Mouse (Mus musculus): ENCODE measurements at regions not wholly inside any gene's neighbourhood (a gene's known extent, or its start where the extent isn't known, plus 50 kb on each side); places are given as distances from the start of the nearest gene placed in this dataset.

DNA sequence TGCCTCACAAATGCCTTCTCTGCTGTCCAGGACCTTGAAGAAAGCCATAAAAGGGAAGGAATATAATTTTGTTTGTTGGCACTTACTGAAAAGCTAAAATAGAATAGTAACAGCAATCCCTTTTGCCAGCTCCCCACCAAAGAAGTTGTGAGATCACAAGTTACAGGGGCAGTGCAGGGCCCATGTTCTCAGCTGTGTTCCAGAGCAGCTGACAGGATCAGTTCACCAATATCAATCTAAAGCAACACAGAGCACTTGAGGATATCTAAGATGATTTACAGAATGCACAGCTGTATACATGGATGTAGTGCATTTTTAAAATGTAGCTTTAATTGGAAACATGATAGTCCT, 63.4 kb upstream of the Mbnl1 start:
- DNase-seq (ENCODE audit: low read depth, low spot score) = no peak

DNA sequence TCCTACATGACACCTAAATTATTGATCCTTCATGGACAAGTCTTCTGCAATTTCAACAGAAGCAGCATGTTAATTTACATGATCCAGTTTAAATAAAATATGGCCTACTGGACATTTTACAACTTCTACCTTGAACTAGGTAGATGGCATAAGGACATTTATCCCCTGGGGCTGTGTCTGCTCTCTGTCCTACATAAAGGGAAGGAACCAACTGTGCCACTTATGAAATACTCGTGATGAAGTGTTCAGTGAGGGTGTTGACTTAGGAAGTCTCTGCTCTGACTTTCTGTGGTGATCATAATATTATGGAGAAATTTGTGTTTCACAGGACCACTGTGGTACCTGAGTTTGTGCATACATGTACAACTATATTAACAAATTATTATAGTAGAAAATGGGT, 60.9 kb upstream of the Mbnl1 start:
- DNase-seq (ENCODE audit: low read depth, low spot score) = no peak

DNA sequence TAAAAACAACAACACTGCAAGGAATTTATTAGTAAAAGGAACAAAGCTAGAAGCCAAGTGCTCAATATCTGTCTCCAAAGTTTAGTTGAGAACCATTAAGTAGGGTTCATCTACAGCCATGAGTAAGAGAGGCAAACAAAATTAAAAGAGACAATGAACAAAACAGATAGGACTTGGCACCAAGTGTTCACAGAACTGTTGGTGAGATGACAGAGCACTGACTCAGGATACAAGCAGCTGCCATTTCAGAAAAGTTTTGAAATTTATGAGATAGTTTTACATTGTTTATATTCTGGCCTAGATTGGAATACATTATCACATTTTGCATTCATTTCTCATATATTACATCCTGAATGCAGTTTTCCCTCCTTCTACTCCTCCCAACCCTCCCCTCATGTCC, 60.4 kb upstream of the Mbnl1 start:
- DNase-seq (ENCODE audit: low read depth, low spot score) = peak; percentile 53

DNA sequence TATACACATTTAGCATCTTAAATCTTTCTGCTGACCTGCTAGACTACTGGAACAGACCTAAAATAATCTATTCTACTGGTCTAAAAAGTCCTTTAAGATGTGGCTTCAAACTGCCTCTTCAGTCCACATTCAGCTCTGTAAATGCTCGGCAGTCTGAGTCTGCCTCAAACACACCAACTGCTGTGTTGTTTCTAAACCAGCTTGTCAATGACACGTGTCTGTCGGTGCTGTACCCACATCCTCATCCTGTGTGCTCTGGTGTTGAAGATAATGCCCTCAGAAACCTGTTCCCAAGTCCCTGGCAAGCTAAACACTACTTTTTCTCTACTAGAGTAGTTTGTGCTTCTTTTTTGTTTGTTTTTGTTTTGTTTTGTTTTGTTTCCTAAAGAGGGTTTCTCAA, 58.9 kb upstream of the Mbnl1 start:
- no peak for DNase-seq (ENCODE audit: low read depth, low spot score)

DNA sequence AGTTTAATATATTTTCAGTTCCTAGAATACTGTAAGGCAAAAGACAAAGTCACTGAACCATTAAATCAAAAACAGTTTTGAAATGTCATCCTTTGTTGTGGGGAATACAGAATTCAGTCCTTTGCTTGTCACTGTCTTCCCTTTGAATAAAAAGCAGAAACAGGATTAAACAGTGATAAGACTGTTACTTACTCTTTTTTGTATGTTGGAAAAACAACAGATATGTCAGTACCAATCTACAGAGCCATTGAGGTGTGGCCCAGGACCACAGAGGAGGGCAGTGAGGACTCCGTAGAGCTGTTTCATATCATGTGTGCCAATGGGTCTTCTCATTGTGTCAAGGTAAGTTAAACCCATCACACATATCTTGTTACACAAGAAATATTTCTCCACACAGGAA, 55.6 kb upstream of the Mbnl1 start:
- DNase-seq (ENCODE audit: low read depth, low spot score) = no peak

DNA sequence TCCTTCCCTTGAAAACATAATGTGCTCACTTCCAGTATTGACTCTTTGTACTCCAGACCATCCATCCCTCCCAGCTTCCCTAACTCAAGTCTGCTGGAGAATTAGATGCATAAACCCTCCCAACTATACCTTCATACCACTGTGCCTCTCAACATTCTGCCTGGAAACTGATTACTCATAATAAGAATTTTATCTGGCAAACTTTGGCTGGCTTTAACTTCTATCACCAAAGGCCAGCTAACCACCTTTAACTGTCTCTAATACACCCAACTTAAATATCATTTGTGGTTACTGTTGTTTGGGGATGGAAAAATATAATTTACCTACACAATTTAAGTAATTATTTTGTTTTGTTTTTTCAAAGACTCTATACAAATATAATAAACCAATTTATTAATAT, 54.0 kb upstream of the Mbnl1 start:
- no peak for DNase-seq (ENCODE audit: low read depth, low spot score)

DNA sequence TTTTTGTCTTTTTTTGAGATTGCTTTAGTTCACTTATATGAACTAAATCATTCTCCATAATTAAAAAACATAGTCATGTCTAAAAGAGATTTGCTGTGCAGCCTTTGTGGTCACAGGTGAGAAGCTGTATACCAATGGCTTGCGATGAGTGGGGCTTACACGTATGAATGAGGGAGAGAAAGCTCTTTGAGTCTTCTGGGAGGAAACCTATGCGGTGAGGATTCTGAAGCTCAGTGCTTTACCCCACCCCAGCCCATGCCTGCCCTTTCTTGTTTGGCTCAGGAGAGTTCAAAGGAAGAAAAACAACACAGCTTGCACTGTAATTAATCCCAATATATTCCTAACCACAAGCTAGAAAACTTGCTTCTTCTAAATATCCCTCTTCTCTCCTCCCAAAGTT, 53.4 kb upstream of the Mbnl1 start:
- DNase-seq (ENCODE audit: low read depth, low spot score) = no peak
